Mouse (Mus musculus) megakaryocyte-erythroid progenitor cell, adult 5-6 weeks (primary cell): ENCODE results near the gene Zswim1. TPM values are rescaled to one million over a fixed set of nuclear protein-coding genes. Genes with fewer than 3 reads are reported as not detected.
"Not testable (repeated sequence)": the region's sequence is repeated elsewhere in the genome, so short reads cannot be mapped to it uniquely, and the experiment has no call there.

Source experiments
- ATAC-seq: replicated peaks from 2 replicates; pipeline ENCODE4 v1.8.0; 2016; ENCODE audit warnings: mild to moderate bottlenecking, inconsistent platforms; ENCODE audit not compliant: severe bottlenecking, poor library complexity, low FRiP score, low TSS enrichment
- total RNA-seq, 2 experiments: library from RNA; stranded (forward) in 1 of 2; stranded (reverse) in 1 of 2; fragments of 200-1000, 215-1000 nt in 1 of 2; fragments of >200 nt in 1 of 2; fragmentation: Nextera tagmentation in 1 of 2; gene quantifications; 2 replicates each; pipeline ENCODE4 v1.2.3; 2014 to 2017

Zswim1 gene
- total RNA-seq, 2 experiments from 2014 or later: 2.5 to 11.0 TPM

GRCm38 (mm10) chr2:164791841-164792261, 30.6 kb upstream of the Zswim1 start:
- no peak for ATAC-seq

- ATAC-seq: no peak
Observed at GRCm38 (mm10) chr2:164792400-164793190, 29.9 kb upstream of the Zswim1 start.

- ATAC-seq: peak; percentile 58
Observed at GRCm38 (mm10) chr2:164793236-164793635, 29.2 kb upstream of the Zswim1 start.

DNA sequence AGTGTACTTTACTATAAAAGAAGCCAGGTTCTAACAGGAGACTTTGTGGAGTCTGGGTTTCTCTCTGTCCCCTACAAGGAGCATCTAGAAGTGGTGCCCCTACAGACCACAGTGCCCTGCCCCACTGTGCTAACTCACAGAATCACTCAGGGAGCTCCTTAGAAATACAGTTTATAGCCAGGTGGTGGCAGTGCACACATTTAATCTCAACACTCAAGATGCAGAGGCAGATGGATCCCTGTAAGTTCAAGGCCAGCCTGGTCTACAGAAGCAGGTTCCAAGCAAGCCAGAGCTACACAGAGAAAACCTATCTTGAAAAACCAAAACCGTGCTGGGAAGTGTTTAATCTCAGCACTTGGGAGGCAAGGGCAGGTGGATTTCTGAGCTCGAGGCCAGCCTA, 28.7 kb upstream of the Zswim1 start:
- ATAC-seq: peak; percentile 49

DNA sequence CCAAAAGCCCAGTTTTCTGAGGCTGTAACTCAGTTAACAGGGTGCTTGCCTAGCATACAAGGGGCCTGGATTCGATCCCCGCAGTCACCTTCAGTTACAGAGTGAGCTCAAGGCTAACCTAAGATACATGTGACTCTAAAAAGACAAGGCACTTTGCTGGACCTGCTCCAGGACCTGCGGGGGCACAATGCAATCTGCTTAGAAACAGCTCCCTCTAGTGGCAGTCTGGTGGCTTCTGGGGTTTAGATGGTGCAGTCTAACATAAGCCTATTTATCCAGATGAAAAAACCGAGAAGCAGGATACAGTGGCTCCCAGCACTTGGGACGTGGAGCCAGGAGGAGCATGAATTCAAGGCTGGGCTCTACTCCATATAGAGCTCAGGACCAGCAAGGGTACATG, 28.2 kb upstream of the Zswim1 start:
- peak; percentile 68 for ATAC-seq

- no peak for ATAC-seq
Observed at GRCm38 (mm10) chr2:164795868-164796267, 26.6 kb upstream of the Zswim1 start.

GRCm38 (mm10) chr2:164798554-164798953, 23.9 kb upstream of the Zswim1 start:
- not testable (repeated sequence) for ATAC-seq

GRCm38 (mm10) chr2:164800252-164801004, 22.1 kb upstream of the Zswim1 start:
- no peak for ATAC-seq

- no peak for ATAC-seq
Observed at GRCm38 (mm10) chr2:164803201-164803920, 19.1 kb upstream of the Zswim1 start.

DNA sequence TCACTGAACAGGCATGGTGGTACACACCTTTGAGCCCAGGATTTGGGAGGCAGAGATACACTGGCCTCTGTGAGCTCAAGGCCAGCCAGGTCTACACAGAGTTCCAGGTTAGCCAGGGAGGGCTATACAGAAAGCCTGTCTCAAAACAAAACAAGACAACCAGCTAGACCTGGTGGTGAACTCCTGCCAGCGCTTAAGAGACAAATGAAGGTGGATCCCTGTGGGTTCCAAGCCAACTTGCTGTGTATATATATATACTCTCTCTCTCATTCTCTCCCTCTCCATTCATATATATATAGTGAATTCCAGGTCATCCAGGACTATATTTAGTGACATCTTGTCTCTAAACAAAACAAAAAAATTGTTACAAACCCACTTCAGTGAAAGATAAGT, 18.6 kb upstream of the Zswim1 start:
- 0 out of 2 replicates have a peak, but pooled peaks have one; percentile 10 for ATAC-seq

DNA sequence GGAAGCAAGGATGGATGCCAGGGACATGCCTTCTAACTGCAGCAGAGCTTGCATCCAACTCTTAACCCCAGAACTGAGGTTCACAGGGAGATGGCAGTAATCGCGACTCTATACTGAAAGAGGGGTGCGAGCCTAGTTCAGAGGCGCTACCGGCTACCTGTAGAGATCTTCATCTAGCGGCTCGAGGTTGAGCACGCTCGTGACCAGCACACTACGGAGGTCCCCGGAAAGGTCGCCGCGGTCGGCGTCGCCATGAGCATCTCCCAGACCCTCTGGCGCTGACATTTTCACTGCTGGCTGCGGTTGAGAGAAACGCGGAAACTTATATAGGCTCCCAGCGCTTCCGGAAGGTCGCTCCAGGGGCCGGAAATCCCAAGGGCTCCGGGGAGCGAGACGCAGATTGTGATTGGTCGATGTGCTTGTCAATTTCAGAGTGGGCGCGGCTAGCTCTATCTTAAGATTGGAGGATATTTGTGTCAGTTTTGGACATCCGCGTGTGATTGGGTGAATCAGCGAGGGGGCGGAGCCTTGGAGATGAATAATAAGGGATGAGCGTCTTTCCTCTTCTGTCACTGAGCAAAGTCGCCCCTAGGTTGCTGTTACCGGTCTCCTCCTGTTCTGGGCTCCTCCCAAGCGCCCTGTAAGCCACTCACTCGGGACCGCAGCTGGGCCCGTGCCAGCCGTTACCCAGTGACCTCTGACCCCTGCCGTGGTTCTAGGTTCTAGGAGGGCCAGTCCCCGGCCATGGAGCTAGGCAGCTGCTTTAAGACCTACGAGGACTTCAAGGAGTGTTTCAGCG, 17.8 kb upstream of the Zswim1 start, which contains the start of the genes Acot8 and Zswim3:
Gene Acot8, minus strand, starts transcription at position 350 of the 799 bp plus-strand sequence.
Gene Zswim3, plus strand, starts transcription at position 566 of the 799 bp plus-strand sequence.
- ATAC-seq: peak; percentile 95

DNA sequence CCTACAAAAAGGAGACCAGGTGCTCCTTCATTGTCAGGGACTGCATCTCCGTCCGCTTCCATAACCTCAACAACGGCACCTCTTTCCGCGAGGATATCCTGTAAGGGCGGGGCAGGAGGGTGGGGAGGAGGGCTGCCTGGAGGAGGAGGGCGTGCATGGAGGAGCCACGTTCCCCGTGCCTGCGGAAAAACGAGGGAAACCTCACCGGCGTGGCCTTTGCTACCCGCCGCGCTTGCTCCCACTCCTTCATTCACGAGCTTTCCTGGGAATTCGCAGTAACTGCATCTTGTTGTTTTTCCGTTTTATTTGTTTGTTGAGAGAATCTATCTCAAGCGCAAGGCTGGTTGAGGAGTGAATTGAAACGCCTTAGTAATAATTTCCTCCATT, 17.2 kb upstream of the Zswim1 start:
- ATAC-seq: peak; percentile 59

DNA sequence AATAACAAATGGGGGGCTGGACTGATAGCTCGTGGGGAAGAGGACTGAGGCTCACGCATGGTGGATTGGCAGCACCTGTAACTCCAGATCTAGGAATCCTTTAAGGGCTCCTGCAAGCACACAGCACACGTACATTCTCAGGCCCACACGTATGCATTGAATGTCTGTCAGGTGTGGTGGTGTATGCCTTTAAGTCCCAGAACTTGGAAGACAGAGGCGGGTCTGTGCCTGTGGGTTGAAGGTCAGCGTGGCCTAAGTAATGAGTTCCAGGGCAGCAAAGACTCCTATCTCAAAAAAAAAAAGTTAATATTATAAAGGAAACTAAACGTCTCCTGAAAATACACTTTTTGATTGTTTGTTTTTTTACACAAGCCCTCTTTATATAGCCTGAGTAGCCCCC, 15.9 kb upstream of the Zswim1 start:
- ATAC-seq: no peak

DNA sequence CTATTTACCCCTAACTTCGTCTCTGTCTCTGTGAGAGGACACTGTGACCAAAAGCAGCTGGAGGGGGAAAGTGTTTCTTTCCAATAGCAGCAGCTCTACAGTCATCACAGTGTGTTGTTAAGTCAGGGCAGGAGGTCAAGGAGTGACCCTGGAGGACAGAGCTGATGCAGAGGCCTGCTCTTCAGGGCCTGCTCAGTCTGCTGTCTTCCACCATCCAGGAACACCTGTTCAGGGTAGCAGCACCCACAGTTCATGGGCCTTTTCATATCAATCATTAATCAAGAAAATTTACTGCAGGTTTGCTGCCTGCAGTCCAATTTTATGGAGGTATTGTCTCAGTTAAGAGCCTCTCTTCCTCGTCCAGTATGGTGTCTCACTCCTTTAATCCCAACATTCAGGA, 8.9 kb upstream of the Zswim1 start:
- no peak for ATAC-seq

GRCm38 (mm10) chr2:164815348-164815747, 7.1 kb upstream of the Zswim1 start:
- ATAC-seq: peak; percentile 18; the same call in 1 of the 2 replicates

- peak; percentile 89 for ATAC-seq
Observed at GRCm38 (mm10) chr2:164815821-164816220, 6.7 kb upstream of the Zswim1 start.

DNA sequence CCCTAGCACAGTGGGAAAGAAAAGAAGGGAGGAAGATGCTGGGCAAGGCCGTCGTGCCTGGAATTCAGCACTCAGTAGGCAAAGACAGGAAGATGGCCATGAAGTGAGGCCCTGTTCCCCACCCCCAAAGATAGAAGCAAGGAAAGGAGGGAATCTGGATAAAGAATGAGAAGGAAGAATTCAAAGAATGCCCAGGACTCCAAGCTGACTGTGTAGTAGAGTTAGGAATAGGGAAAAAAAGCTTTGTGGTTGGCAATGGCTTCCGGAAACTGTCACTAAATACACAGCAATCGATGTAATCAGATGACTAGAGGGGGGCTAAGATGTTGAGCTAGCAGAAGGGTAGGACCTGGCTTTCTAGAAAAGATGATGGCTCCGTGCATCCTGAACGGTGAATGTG, 5.3 kb upstream of the Zswim1 start:
- ATAC-seq: no peak

GRCm38 (mm10) chr2:164817703-164818102, 4.8 kb upstream of the Zswim1 start:
- no peak for ATAC-seq

GRCm38 (mm10) chr2:164821060-164821459, 1.4 kb upstream of the Zswim1 start:
- no peak for ATAC-seq
